11 mouse cellular contexts compared by ENCODE assay signal in the genomic region with DNA sequence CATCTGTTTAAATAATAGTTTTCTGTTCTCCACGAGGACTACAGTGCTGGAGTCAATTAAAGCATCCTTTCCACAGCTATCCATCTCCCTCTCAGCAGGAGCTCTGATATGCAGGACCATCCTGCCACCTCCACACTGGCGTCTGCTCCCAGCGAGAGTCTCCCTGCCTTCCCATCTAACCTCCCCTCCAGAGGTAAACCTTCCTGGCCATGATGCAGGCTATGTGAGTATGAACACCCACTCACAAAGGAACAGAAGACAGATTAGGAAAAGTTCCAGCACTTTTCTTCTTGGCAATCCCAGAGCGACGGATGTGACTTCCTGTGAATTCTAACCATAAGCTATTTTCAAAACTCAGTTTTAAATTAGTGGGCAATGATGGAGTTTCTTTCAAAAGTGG.
DNase-seq lines count a peak whose midpoint lies in the region.
"Had no signal": no experiment of that assay in that cellular context is flagged by ENCODE, and none has a peak within 500 bp of the region (broad histone marks: within the 10 kb centered on the region; RNA-seq: fewer than 3 reads in every experiment).

No protein-coding gene starts in this region.

- peak; percentile 51 to 65 for DNase-seq in frontal cortex, postnatal 36 days (ENCODE audit: low spot score in 2 of 2)
- no peak for DNase-seq in frontal cortex, postnatal 14 days (ENCODE audit: low spot score in 2 of 2)
- peak; percentile 12 for DNase-seq in layer of hippocampus, adult 11-12 months (ENCODE audit: low spot score)
- DNase-seq in layer of hippocampus, postnatal 14 days (ENCODE audit: low spot score in 2 of 2) = peak; percentile 14 to 16
- peak; percentile 23 to 83 for DNase-seq in left cerebral cortex, postnatal 25 days (ENCODE audit: low spot score in 2 of 2)
- no peak for DNase-seq in liver
- DNase-seq in urinary bladder, postnatal 36 days (ENCODE audit: low spot score in 2 of 2) = no peak
- no peak for DNase-seq in thymus, postnatal 25 days
- DNase-seq: adrenal gland, postnatal 36 days; heart, adult 11 months; heart, postnatal 4 days had no signal

- intact Hi-C loops in left cerebral cortex, postnatal 25 days (cut with DNase I) = loop anchor here (5.0 kb wide), 2 partner anchors 114 to 186 kb away; no protein-coding TSS in a partner anchor

Comparison
In these comparisons a context has a peak if more than half of its experiments do, and no peak if none do; other contexts are left out.
1. DNase-seq: peak in frontal cortex, postnatal 36 days (2 of 2), layer of hippocampus, adult 11-12 months (single experiment), layer of hippocampus, postnatal 14 days (2 of 2) and left cerebral cortex, postnatal 25 days (2 of 2); none in frontal cortex, postnatal 14 days (0 of 2), liver (single experiment), urinary bladder, postnatal 36 days (0 of 2) and thymus, postnatal 25 days (single experiment).